8 mouse cellular contexts compared by ENCODE assay signal in genomic region chr8:117561735-117562361, GRCm38 (mm10).
A peak's percentile ranks its signal among the peaks of the same experiment; 100 is the strongest.
DNase-seq lines count a peak whose midpoint lies in the region; ATAC-seq and TF ChIP-seq lines count a peak whose summit lies in the region.

No protein-coding gene starts in this region.

- H3K27me3 ChIP-seq in heart, embryonic 14.5 days (ENCODE audit: control insufficient read depth, insufficient read depth, low read length) = no peaks in the 10 kb centered on the region
- H3K27me3 ChIP-seq in forebrain, embryonic 16.5 days (replicated peaks; ENCODE audit: control insufficient read depth, insufficient read depth, low read length) = peaks cover 3% of the 10 kb centered on the region; the same call in 1 of the 2 replicates
- H3K27me3 ChIP-seq in limb, embryonic 10.5 days (ENCODE audit: low read depth, poor library complexity, severe bottlenecking) = peaks cover 25% of the 10 kb centered on the region
- H3K27me3 ChIP-seq in midbrain, postnatal 0 days (ENCODE audit: insufficient read depth, low read length) = no peaks in the 10 kb centered on the region

- peaks cover 0 to 7% of the 10 kb centered on the region in 2 experiments; a peak in 1 of 4 replicates for H3K4me1 ChIP-seq in heart, embryonic 14.5 days (ENCODE audit: control insufficient read depth in 2 of 2, insufficient read depth in 2 of 2, low read length in 2 of 2)
- H3K4me1 ChIP-seq in forebrain, embryonic 16.5 days (replicated peaks; ENCODE audit: control insufficient read depth, insufficient read depth, low read length) = no peaks in the 10 kb centered on the region
- H3K4me1 ChIP-seq in limb, embryonic 10.5 days = peaks cover 6% of the 10 kb centered on the region; the same call in 1 of the 2 replicates
- no peaks in the 10 kb centered on the region; the same call in 1 of the 2 replicates for H3K4me1 ChIP-seq in midbrain, postnatal 0 days (ENCODE audit: insufficient read depth, low read length)

- H3K9me3 ChIP-seq in heart, embryonic 14.5 days (ENCODE audit: control insufficient read depth, low read length) = no peaks in the 10 kb centered on the region
- H3K9me3 ChIP-seq in forebrain, embryonic 16.5 days (ENCODE audit: control insufficient read depth, low read length) = no peaks in the 10 kb centered on the region
- no peaks in the 10 kb centered on the region for H3K9me3 ChIP-seq in limb, embryonic 10.5 days (replicated peaks)
- no peaks in the 10 kb centered on the region for H3K9me3 ChIP-seq in midbrain, postnatal 0 days (ENCODE audit: low read length)

- WGBS in heart, embryonic 14.5 days = 17% methylated on average over 17 of the region's 17 CpGs
- WGBS in forebrain, embryonic 16.5 days = 17% methylated on average over 17 of the region's 17 CpGs
- WGBS in limb, embryonic 10.5 days = 25% methylated on average over 17 of the region's 17 CpGs
- 8% methylated on average over 17 of the region's 17 CpGs for WGBS in midbrain, postnatal 0 days

- no peak overlapping the region for H3K9ac ChIP-seq in heart, embryonic 14.5 days (ENCODE audit: low read length)
- H3K9ac ChIP-seq in forebrain, embryonic 16.5 days (replicated peaks; ENCODE audit: low read depth, low read length) = no peak overlapping the region
- H3K9ac ChIP-seq in midbrain, postnatal 0 days (replicated peaks; ENCODE audit: low read length, poor library complexity, severe bottlenecking) = no peak overlapping the region

- peak overlapping the region; percentile 54 for H3K4me2 ChIP-seq in heart, embryonic 14.5 days (ENCODE audit: low read length)
- H3K4me2 ChIP-seq in forebrain, embryonic 16.5 days (ENCODE audit: low read length) = peak overlapping the region; percentile 22
- peak overlapping the region; percentile 18 for H3K4me2 ChIP-seq in midbrain, postnatal 0 days (ENCODE audit: low read depth, low read length, poor library complexity, severe bottlenecking)

- peak overlapping the region; percentile 5 to 12; a peak in 2 of 4 replicates for H3K4me3 ChIP-seq in heart, embryonic 14.5 days (ENCODE audit: control insufficient read depth in 1 of 2, insufficient read depth in 1 of 2, low read depth in 1 of 2, low read length in 2 of 2)
- H3K4me3 ChIP-seq in forebrain, embryonic 16.5 days (replicated peaks; ENCODE audit: low read length) = 0 out of 2 replicates have a peak overlapping the region, but pooled peaks have one; percentile 6
- H3K4me3 ChIP-seq in limb, embryonic 10.5 days = peak overlapping the region; percentile 23
- H3K4me3 ChIP-seq in midbrain, postnatal 0 days (ENCODE audit: low read depth, low read length) = peak overlapping the region; percentile 1; the same call in 1 of the 2 replicates

- no peak overlapping the region for H3K27ac ChIP-seq in heart, embryonic 14.5 days (replicated peaks in 1 of 2; ENCODE audit: control insufficient read depth in 1 of 2, insufficient read depth in 1 of 2, low read depth in 2 of 2, low read length in 2 of 2)
- no peak overlapping the region for H3K27ac ChIP-seq in forebrain, embryonic 16.5 days (ENCODE audit: low read length)
- no peak overlapping the region for H3K27ac ChIP-seq in limb, embryonic 10.5 days
- H3K27ac ChIP-seq in midbrain, postnatal 0 days (ENCODE audit: low read depth, low read length) = peak overlapping the region; percentile 3

- TF ChIP-seq CTCF in midbrain, postnatal 0 days (IDR thresholded peaks at IDR 0.05) = no peak

- DNase-seq in heart, postnatal 36 days = no peak
- DNase-seq in limb, embryonic 10.5 days (ENCODE audit: low spot score) = peak; percentile 34
- DNase-seq in midbrain, postnatal 0 days (ENCODE audit: low spot score) = peak; percentile 36
- DNase-seq in cerebellum, postnatal 36 days = no peak
- DNase-seq in layer of hippocampus, adult 18-20 months (ENCODE audit: low spot score in 2 of 2) = no peak
- no peak for DNase-seq in layer of hippocampus, adult 8-10 months (ENCODE audit: low spot score in 2 of 2)

- no peaks in the 10 kb centered on the region for H3K36me3 ChIP-seq in heart, embryonic 14.5 days (ENCODE audit: control insufficient read depth, insufficient read depth, low read length)
- H3K36me3 ChIP-seq in forebrain, embryonic 16.5 days (ENCODE audit: control insufficient read depth, insufficient read depth) = no peaks in the 10 kb centered on the region
- H3K36me3 ChIP-seq in limb, embryonic 10.5 days = no peaks in the 10 kb centered on the region
- no peaks in the 10 kb centered on the region for H3K36me3 ChIP-seq in midbrain, postnatal 0 days (ENCODE audit: insufficient read depth, low read length)

- intact Hi-C loops in heart, postnatal 36 days (cut with DNase I) = no loop called here

- no peak for ATAC-seq in heart, embryonic 14.5 days (ENCODE audit: insufficient number of reproducible peaks, insufficient read depth, low FRiP score, low read depth)
- peak; percentile 40; the same call in 1 of the 2 replicates for ATAC-seq in forebrain, embryonic 16.5 days
- ATAC-seq in midbrain, postnatal 0 days (ENCODE audit: low FRiP score) = peak; percentile 67

Comparison
In these comparisons a context has a peak if more than half of its experiments do, and no peak if none do; other contexts are left out.
1. DNase-seq: peak in limb, embryonic 10.5 days (single experiment) and midbrain, postnatal 0 days (single experiment); none in heart, postnatal 36 days (0 of 2), cerebellum, postnatal 36 days (0 of 2), layer of hippocampus, adult 18-20 months (0 of 2) and layer of hippocampus, adult 8-10 months (0 of 2).
2. Peak in every context shown above with its lines, with median percentiles within 50 percentile points of each other: H3K4me2 ChIP-seq and H3K4me3 ChIP-seq.